Mouse (Mus musculus) liver, embryonic 13.5 days (tissue): ENCODE results near the gene Parp6. TPM values are rescaled to one million over a fixed set of nuclear protein-coding genes. Genes with fewer than 3 reads are reported as not detected.

Source experiments
- ATAC-seq: fragments of 200-750 bp; cut with Nextera tagmentation; 2 replicates; pipeline ENCODE4 v1.8.0; 2017; ENCODE audit warnings: low read depth, mild to moderate bottlenecking, moderate number of reproducible peaks, moderate library complexity
- DNase-seq: peaks from one replicate; pipeline ENCODE4 v3.0.0; 2022
- H3K27ac ChIP-seq: fragments of 300-500 bp; sonication (generic); 2 replicates; pipeline ENCODE4 v1.5.1; 2015; ENCODE audit warnings: moderate library complexity, mild to moderate bottlenecking, inconsistent platforms
- H3K27me3 ChIP-seq: fragments of 300-500 bp; sonication (generic); 2 replicates; pipeline ENCODE4 v1.6.1; 2015; ENCODE audit warnings: mild to moderate bottlenecking, inconsistent platforms
- H3K36me3 ChIP-seq: fragments of 300-500 bp; sonication (generic); 2 replicates; pipeline ENCODE4 v1.6.1; 2015; ENCODE audit warnings: mild to moderate bottlenecking, inconsistent platforms
- H3K4me1 ChIP-seq: fragments of 300-500 bp; sonication (generic); replicated peaks from 2 replicates; pipeline ENCODE4 v1.6.1; 2015; ENCODE audit warnings: inconsistent platforms
- H3K4me2 ChIP-seq: fragments of 300-500 bp; sonication (generic); 2 replicates; pipeline ENCODE4 v1.6.1; 2015; ENCODE audit warnings: inconsistent platforms, mild to moderate bottlenecking, moderate library complexity
- H3K4me3 ChIP-seq: fragments of 300-500 bp; sonication (generic); replicated peaks from 2 replicates; pipeline ENCODE4 v1.5.1; 2015; ENCODE audit warnings: mild to moderate bottlenecking, inconsistent platforms
- H3K9ac ChIP-seq: fragments of 300-500 bp; sonication (generic); 2 replicates; pipeline ENCODE4 v1.6.1; 2015; ENCODE audit warnings: mild to moderate bottlenecking, inconsistent platforms
- H3K9me3 ChIP-seq: fragments of 300-500 bp; sonication (generic); replicated peaks from 2 replicates; pipeline ENCODE4 v1.6.1; 2016; ENCODE audit warnings: inconsistent platforms
- WGBS: fragments of 180-500 bp; shearing (Covaris S2); methylation state at CpG from one replicate; pipeline ENCODE4 v1.1.7; 2015; ENCODE audit not compliant: insufficient replicate concordance; 5-methylcytosine and 5-hydroxymethylcytosine counted together
- polyA plus RNA-seq: library from polyadenylated mRNA; unstranded; fragments of >200 nt; fragmentation: Nextera tagmentation; extraction: Ambion mirVana; gene quantifications from 2 replicates; pipeline ENCODE4 v1.2.1, GENCODE M21; 2015

The Parp6 gene
- polyA plus RNA-seq, 1 experiment from 2014 or later = 3.7 TPM

DNA sequence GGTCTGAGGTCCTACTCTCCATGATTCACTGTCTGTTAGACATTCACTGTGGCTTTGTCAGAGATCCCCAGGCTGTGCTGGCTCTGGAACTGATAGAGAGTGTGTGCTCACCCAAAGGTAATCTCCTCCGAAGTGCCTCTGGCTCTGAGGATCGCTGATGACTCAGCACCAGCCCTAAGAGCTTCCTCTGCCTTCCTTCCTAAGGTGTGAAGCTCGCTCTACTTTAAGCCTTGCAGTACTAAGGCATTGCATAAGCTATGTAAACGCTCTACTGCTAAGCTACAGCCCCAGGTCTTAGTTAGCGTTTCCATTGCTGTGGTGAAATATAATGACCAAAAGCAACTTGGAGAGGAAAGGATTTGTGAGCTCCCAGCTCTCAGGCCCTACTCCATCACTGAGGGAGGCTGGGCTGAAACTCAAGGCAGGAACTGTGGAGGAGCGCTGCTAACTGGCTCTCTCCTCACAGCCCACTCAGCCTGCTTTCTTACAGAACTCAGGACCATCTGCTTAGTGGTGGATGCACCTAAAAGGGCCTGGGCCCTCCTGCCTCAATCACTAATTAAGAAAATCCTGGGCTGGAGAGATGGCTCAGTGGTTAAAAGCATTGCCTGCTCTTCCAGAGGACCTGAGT lies 70.4 kb downstream of the Parp6 start:
- H3K4me2 ChIP-seq = no peak overlapping the region
- DNase-seq (no peak), ATAC-seq (no peak)
- H3K36me3 ChIP-seq = no peaks in the 10 kb centered on the region
- H3K4me3 ChIP-seq = no peak overlapping the region
- 20% methylated on average over 6 of the region's 6 CpGs for WGBS
- H3K9ac ChIP-seq = no peak overlapping the region
- H3K27me3 ChIP-seq = peaks cover 60% of the 10 kb centered on the region
- no peak overlapping the region for H3K27ac ChIP-seq
- H3K9me3 ChIP-seq = no peaks in the 10 kb centered on the region
- H3K4me1 ChIP-seq = peaks cover 4% of the 10 kb centered on the region; the same call in 1 of the 2 replicates

DNA sequence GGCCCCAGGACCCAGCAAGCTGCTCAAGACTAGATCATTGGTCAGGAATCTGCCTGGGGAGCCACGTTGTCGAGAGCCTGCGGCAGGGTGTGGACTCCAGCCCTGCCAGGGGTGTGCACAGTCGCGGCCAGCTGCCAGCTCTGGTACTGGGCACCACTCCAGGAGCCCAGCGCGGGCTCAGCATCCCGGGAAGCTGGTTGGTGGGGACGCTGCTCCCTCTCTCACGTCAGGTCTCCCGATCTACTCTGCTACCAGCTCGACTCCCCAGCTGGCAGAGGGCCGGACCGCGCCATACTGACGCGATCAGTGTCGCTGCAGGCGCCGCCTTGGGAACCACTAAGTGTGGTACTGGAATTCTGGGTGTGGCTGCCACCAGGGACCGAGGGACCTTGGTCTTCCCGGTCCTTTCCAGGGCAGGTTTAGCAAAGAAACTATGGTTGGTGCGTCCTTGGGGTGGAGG lies 74.6 kb downstream of the Parp6 start:
- ATAC-seq = no peak
- peaks cover 37% of the 10 kb centered on the region for H3K27me3 ChIP-seq

DNA sequence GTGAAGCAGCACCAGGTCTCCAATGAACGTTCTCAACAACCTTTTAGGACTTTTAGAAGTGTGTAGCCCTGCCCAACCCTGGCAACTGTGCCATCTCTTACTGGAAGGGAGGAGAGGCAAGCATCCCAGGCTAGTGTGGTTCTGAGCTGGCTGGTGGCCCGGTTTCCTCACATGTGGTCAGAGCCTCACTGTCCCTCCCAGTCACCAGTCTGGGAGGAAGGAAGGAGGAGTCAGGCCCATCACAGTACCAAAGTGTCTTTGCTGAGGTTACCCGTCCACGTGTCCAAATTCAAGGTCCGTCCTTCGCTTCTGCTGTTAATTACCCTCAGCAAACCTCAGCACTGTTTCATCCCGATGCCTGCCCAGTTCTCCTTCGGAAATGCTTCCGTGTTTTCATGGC lies 75.1 kb downstream of the Parp6 start:
- no peak overlapping the region for H3K4me3 ChIP-seq
- no peaks in the 10 kb centered on the region for H3K36me3 ChIP-seq
- H3K9ac ChIP-seq = no peak overlapping the region
- peaks cover 4% of the 10 kb centered on the region; the same call in 1 of the 2 replicates for H3K4me1 ChIP-seq
- ATAC-seq (no peak), DNase-seq (no peak)
- H3K4me2 ChIP-seq = peak overlapping the region; percentile 41; the same call in 1 of the 2 replicates
- H3K27ac ChIP-seq = no peak overlapping the region
- H3K27me3 ChIP-seq = peaks cover 34% of the 10 kb centered on the region
- H3K9me3 ChIP-seq = no peaks in the 10 kb centered on the region
- 47% methylated on average over 9 of the region's 9 CpGs for WGBS

More for the DNA sequence above, 74.6 kb downstream of the Parp6 start:
- H3K4me3 ChIP-seq = no peak overlapping the region
- peak overlapping the region; percentile 41 for H3K4me2 ChIP-seq
- H3K9me3 ChIP-seq = no peaks in the 10 kb centered on the region
- peaks cover 4% of the 10 kb centered on the region; the same call in 1 of the 2 replicates for H3K4me1 ChIP-seq
- no peaks in the 10 kb centered on the region for H3K36me3 ChIP-seq
- no peak overlapping the region for H3K27ac ChIP-seq
- no peak overlapping the region for H3K9ac ChIP-seq
- DNase-seq = no peak
- 11% methylated on average over 23 of the region's 23 CpGs for WGBS

DNA sequence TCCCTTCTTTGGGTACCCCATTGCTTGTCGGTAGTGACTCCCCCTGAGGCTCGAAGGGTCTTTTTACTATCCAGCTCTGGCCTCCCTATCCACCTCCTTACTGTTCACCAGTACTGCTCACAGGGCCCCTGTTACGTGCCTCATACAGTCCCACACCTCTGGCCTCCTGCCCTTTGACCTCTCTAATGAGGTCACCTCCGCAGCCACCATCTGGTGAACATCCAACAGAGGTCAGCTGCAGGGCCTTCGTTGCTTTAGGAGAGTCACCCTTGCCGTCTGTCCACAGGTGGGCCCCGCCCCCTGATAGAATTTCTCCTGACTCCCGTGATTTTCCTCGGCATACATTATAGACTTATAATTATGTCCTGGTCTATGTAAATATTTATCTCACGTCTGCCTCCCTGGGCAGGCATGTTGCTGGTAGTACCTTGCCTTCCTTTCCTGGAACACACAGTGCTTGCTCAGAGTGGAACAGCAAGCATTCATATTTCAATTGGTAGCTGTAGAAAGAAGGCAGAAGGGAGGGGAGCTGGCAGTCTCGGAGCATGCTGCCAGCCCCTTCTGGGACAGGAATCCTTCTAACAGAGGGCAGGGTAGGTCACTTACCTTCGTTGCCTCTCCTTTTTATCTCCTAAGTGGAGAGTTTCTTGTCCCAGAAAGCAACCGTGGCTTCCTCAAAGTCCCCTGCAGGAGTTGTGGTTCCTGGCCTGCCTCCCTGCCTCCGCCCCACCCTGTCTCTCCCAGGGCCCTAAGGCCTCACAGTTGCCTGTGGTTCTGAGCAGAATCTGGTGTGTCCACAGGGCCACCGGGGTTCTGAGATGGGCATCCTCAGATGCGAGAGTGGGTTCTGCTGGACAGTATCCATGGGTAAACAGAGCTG lies 77.7 kb downstream of the Parp6 start:
- H3K4me2 ChIP-seq = no peak overlapping the region
- H3K4me1 ChIP-seq = peaks cover 4% of the 10 kb centered on the region; the same call in 1 of the 2 replicates
- no peaks in the 10 kb centered on the region for H3K9me3 ChIP-seq
- H3K27me3 ChIP-seq = peaks cover 30% of the 10 kb centered on the region
- H3K27ac ChIP-seq = no peak overlapping the region
- DNase-seq (no peak), ATAC-seq (no peak)
- no peaks in the 10 kb centered on the region for H3K36me3 ChIP-seq
- WGBS = 49% methylated on average over 16 of the region's 16 CpGs
- H3K4me3 ChIP-seq = no peak overlapping the region
- H3K9ac ChIP-seq = no peak overlapping the region

DNA sequence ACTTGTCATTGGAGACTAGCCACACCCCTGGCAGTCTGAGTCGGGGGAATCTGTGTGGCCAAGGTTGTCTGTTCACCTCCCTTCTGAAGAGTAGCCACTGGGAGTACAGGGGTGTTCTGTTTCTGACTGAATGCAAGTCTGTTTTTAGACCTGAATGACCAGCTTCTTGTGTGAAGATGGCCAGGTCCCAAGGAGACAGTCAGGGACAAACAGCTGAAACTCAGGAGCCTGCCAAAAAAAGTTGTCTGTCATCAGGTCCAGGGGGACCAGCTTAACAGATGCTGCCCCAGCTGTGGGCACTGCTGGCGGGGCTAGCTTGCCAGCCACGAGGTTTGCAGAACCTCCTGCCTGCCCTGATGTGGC lies 78.3 kb downstream of the Parp6 start:
- DNase-seq (no peak), ATAC-seq (no peak)
- Histone ChIP-seq H3K9me3 (no peaks in the 10 kb centered on the region), H3K36me3 (no peaks in the 10 kb centered on the region), H3K4me1 (peaks cover 4% of the 10 kb centered on the region; the same call in 1 of the 2 replicates), H3K4me2 (no peak overlapping the region), H3K4me3 (no peak overlapping the region), H3K27me3 (peaks cover 30% of the 10 kb centered on the region), H3K9ac (no peak overlapping the region), H3K27ac (no peak overlapping the region)
- WGBS = 35% methylated on average over 3 of the region's 3 CpGs

DNA sequence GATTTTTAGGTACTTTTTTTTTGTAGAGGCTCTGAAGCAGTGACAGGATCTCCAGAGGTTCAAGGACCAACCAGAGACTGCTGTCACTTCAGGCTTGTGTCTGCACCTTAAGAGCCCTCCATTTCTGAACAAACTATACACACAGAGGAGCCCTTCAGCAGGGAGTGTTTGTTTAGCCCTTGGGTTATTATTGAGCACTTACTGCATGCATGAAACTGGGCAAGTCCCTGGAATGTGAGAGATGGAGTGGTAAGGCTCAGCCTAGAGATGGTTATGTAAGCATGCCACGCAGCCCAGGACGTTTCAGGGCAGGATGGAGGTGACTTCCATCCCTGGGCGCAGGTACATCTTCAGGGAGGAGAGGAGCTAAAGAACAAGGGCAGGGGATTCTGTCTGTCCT lies 79.3 kb downstream of the Parp6 start:
- ATAC-seq (no peak), DNase-seq (no peak)
- Histone ChIP-seq H3K4me1 (peaks cover 4% of the 10 kb centered on the region; the same call in 1 of the 2 replicates), H3K4me2 (no peak overlapping the region), H3K9ac (no peak overlapping the region), H3K27ac (no peak overlapping the region), H3K36me3 (no peaks in the 10 kb centered on the region), H3K27me3 (peaks cover 23% of the 10 kb centered on the region), H3K9me3 (no peaks in the 10 kb centered on the region), H3K4me3 (no peak overlapping the region)
- WGBS = 55% methylated on average over 3 of the region's 3 CpGs

Other genes starting within 250 kb of the Parp6 start
- 5.2 and 6.1 TPM in 2 replicates for gene Arih1, start 130.7 kb upstream of the Parp6 start, polyA plus RNA-seq
- 32.1 and 32.5 TPM in 2 replicates for gene Hexa, start 77.7 kb upstream of the Parp6 start, polyA plus RNA-seq
- 0.16 TPM in 1 of 2 replicates, not detected in the other for gene Tmem202, start 77.4 kb upstream of the Parp6 start, polyA plus RNA-seq
- 0.12 TPM in 1 of 2 replicates, not detected in the other for gene Celf6, start 39.4 kb upstream of the Parp6 start, polyA plus RNA-seq
- gene Pkm, start 39.1 kb downstream of the Parp6 start, polyA plus RNA-seq = 229 and 232 TPM in 2 replicates
- gene Gramd2, start 62.9 kb downstream of the Parp6 start, polyA plus RNA-seq = 0.05 TPM in 1 of 2 replicates, not detected in the other
- 4.4 and 4.7 TPM in 2 replicates for gene Senp8, start 133.4 kb downstream of the Parp6 start, polyA plus RNA-seq
- 2.5 and 3.0 TPM in 2 replicates for gene Myo9a, start 133.6 kb downstream of the Parp6 start, polyA plus RNA-seq